Mouse (Mus musculus) liver, embryonic 16.5 days (tissue): ENCODE measurements around the gene Arid1b. TPM values are rescaled to one million over a fixed set of nuclear protein-coding genes. Genes with fewer than 3 reads are reported as not detected.

Experiments used
- ATAC-seq: fragments of 200-750 bp; cut with Nextera tagmentation; 2 replicates; pipeline ENCODE4 v1.8.0; 2017; ENCODE audit warnings: low read depth, mild to moderate bottlenecking, moderate number of reproducible peaks, moderate library complexity
- H3K27ac ChIP-seq: fragments of 300-500 bp; sonication (generic); 2 replicates; pipeline ENCODE4 v1.5.1; 2014; ENCODE audit warnings: mild to moderate bottlenecking, low read length
- H3K27me3 ChIP-seq: fragments of 300-500 bp; sonication (generic); 2 replicates; pipeline ENCODE4 v1.6.1; 2014; ENCODE audit warnings: low read depth, low read length, mixed read lengths; ENCODE audit not compliant: control insufficient read depth, insufficient read depth
- H3K36me3 ChIP-seq: fragments of 300-500 bp; sonication (generic); 2 replicates; pipeline ENCODE4 v1.6.1; 2014; ENCODE audit warnings: mild to moderate bottlenecking; ENCODE audit not compliant: control insufficient read depth, insufficient read depth
- H3K4me1 ChIP-seq: fragments of 300-500 bp; sonication (generic); 2 replicates; pipeline ENCODE4 v1.6.1; 2014; ENCODE audit warnings: low read depth, low read length, mixed read lengths; ENCODE audit not compliant: control insufficient read depth
- H3K4me2 ChIP-seq: fragments of 300-500 bp; sonication (generic); 2 replicates; pipeline ENCODE4 v1.6.1; 2014; ENCODE audit warnings: low read depth, low read length, mixed read lengths
- H3K4me3 ChIP-seq: fragments of 300-500 bp; sonication (generic); 2 replicates; pipeline ENCODE4 v1.5.1; 2014; ENCODE audit warnings: low read depth, mild to moderate bottlenecking, low read length
- H3K9ac ChIP-seq: fragments of 300-500 bp; sonication (generic); 2 replicates; pipeline ENCODE4 v1.6.1; 2014; ENCODE audit warnings: low read depth, low read length
- H3K9me3 ChIP-seq: fragments of 300-500 bp; sonication (generic); replicated peaks from 2 replicates; pipeline ENCODE4 v1.6.1; 2016; ENCODE audit warnings: low read length; ENCODE audit not compliant: control insufficient read depth
- WGBS: fragments of 180-500 bp; shearing (Covaris S2); extraction: QIAGEN DNeasy Blood & Tissue Kit; methylation state at CpG from one replicate; pipeline ENCODE4 v1.1.7; 2014; ENCODE audit not compliant: insufficient replicate concordance; 5-methylcytosine and 5-hydroxymethylcytosine counted together
- polyA plus RNA-seq: library from polyadenylated mRNA; unstranded; fragments of >200 nt; fragmentation: Nextera tagmentation; extraction: Ambion mirVana; gene quantifications from 2 replicates; pipeline ENCODE4 v1.2.1, GENCODE M21; 2015

Gene Arid1b
- polyA plus RNA-seq, 1 experiment from 2014 or later, result 3.2 TPM

DNA sequence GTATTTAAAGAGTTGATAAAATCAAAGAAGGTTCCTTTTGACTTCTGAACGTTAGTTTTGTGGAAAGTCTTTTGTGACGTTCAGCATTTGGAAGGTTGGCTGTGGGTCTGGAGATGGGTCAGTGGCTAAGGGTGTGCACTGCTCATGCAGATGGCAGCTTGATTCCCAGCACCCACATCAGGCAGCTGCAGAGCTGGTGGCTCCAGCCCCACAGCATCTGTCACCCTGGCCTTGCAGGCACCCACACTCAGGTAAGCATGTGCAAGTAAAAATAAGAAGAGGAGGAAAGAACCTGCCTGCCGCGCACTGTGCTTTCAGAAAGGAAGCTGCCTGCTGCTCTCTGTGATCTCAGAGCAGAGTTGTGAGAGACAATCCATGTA, 58.7 kb downstream of the Arid1b start:
- peaks cover 11% of the 10 kb centered on the region for H3K4me1 ChIP-seq
- no peak overlapping the region for H3K4me2 ChIP-seq
- no peak for ATAC-seq
- H3K36me3 ChIP-seq, result no peaks in the 10 kb centered on the region
- WGBS, result 67% methylated on average over 4 of the region's 4 CpGs
- no peak overlapping the region for H3K9ac ChIP-seq
- no peaks in the 10 kb centered on the region for H3K27me3 ChIP-seq
- no peak overlapping the region for H3K4me3 ChIP-seq
- no peaks in the 10 kb centered on the region for H3K9me3 ChIP-seq
- no peak overlapping the region for H3K27ac ChIP-seq

DNA sequence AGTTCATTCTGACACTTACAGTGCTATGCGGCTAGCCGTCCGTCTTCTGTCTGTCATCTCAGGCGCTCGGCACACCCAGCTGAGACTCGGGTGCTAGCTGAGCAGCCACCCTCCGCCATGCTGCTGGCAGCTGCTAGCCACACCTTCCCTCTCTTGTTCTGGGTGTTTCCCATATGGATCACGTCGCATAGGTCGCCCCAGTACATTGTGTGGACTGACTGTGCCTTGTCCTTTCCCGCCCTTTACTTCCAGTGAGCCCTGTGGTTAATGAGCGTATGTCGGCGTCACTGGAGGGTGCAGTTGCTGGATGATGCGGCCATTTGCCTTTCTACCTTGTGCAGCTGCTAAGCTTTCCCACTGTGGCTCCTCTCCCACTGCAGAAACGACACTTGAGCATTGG, 59.1 kb downstream of the Arid1b start:
- Histone ChIP-seq H3K36me3 (no peaks in the 10 kb centered on the region), H3K4me3 (no peak overlapping the region), H3K4me1 (peaks cover 14% of the 10 kb centered on the region), H3K27me3 (no peaks in the 10 kb centered on the region), H3K9me3 (no peaks in the 10 kb centered on the region), H3K4me2 (no peak overlapping the region), H3K9ac (no peak overlapping the region), H3K27ac (no peak overlapping the region)
- ATAC-seq, result no peak
- WGBS, result 81% methylated on average over 16 of the region's 16 CpGs

- WGBS, result 45% methylated on average over 6 of the region's 6 CpGs
- no peak overlapping the region for H3K9ac ChIP-seq
- no peaks in the 10 kb centered on the region for H3K27me3 ChIP-seq
- H3K4me2 ChIP-seq, result no peak overlapping the region
- no peak overlapping the region for H3K4me3 ChIP-seq
- no peaks in the 10 kb centered on the region for H3K36me3 ChIP-seq
- no peak overlapping the region for H3K27ac ChIP-seq
- H3K4me1 ChIP-seq, result peaks cover 22% of the 10 kb centered on the region
- ATAC-seq, result no peak
- no peaks in the 10 kb centered on the region for H3K9me3 ChIP-seq
Measured at GRCm38 (mm10) chr17:5055412-5055811, 61.3 kb downstream of the Arid1b start.

- no peak for ATAC-seq
- H3K27me3 ChIP-seq, result no peaks in the 10 kb centered on the region
- 75% methylated on average over 4 of the region's 4 CpGs for WGBS
- H3K4me2 ChIP-seq, result no peak overlapping the region
- no peak overlapping the region for H3K27ac ChIP-seq
- H3K36me3 ChIP-seq, result no peaks in the 10 kb centered on the region
- H3K9ac ChIP-seq, result no peak overlapping the region
- peaks cover 28% of the 10 kb centered on the region for H3K4me1 ChIP-seq
- no peaks in the 10 kb centered on the region for H3K9me3 ChIP-seq
- H3K4me3 ChIP-seq, result no peak overlapping the region
Measured at GRCm38 (mm10) chr17:5056654-5057053, 62.5 kb downstream of the Arid1b start.

GRCm38 (mm10) chr17:5057286-5057685, 63.2 kb downstream of the Arid1b start:
- Histone ChIP-seq H3K4me3 (no peak overlapping the region), H3K9ac (no peak overlapping the region; the same call in 1 of the 2 replicates), H3K36me3 (no peaks in the 10 kb centered on the region), H3K4me1 (peaks cover 28% of the 10 kb centered on the region), H3K9me3 (no peaks in the 10 kb centered on the region), H3K27me3 (no peaks in the 10 kb centered on the region), H3K27ac (no peak overlapping the region), H3K4me2 (no peak overlapping the region)
- no peak for ATAC-seq
- WGBS, result 12% methylated on average over 4 of the region's 4 CpGs

DNA sequence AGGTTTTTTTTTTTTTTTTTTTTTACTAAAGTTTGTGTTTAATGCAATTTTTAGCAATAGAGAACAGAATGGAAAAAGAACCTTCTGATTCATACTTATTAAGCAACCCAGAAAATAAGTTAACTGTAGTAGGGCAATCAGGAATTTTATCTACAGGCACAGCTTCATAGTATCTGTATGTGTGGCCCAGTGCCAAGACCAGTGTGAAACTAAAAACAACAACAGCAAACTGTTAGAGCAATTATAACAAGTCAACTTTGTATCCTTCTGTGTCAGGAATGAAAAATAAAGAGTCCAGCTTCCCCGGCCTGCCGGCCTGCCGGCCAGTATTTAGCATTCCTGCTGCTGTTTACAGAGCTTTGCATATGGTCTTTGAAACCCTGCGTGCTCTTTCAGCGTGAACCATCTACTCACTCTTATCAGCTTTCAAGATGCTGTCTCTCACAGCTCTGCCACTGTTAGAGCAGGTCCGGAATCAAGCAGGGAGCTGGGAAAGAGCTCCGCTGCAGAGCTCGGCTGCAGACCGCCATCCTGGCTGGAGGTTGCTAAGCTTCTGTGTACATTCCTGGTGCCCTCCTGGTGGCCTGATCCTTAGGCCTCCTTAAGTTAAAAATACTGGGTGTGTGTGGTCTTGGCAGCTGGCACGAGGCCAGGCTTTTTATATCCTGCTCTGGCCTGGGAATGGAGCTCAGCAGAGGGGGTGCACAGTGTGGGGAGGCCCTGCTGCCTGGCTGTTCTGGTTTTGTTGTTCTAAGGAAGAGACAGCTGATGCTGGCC, 64.0 kb downstream of the Arid1b start:
- Histone ChIP-seq H3K4me3 (no peak overlapping the region), H3K4me2 (no peak overlapping the region), H3K27ac (peak overlapping the region; percentile 57), H3K36me3 (no peaks in the 10 kb centered on the region), H3K9me3 (no peaks in the 10 kb centered on the region), H3K9ac (no peak overlapping the region; the same call in 1 of the 2 replicates), H3K27me3 (no peaks in the 10 kb centered on the region), H3K4me1 (peaks cover 28% of the 10 kb centered on the region)
- ATAC-seq, result peak; percentile 58
- 27% methylated on average over 10 of the region's 10 CpGs for WGBS

- H3K27me3 ChIP-seq, result no peaks in the 10 kb centered on the region
- H3K4me2 ChIP-seq, result no peak overlapping the region
- H3K36me3 ChIP-seq, result no peaks in the 10 kb centered on the region
- H3K9ac ChIP-seq, result no peak overlapping the region
- H3K27ac ChIP-seq, result no peak overlapping the region
- peaks cover 28% of the 10 kb centered on the region for H3K4me1 ChIP-seq
- ATAC-seq, result peak; percentile 59
- H3K4me3 ChIP-seq, result no peak overlapping the region
- no peaks in the 10 kb centered on the region for H3K9me3 ChIP-seq
- WGBS, result 38% methylated on average over 9 of the region's 9 CpGs
Measured at GRCm38 (mm10) chr17:5059092-5059601, 65.0 kb downstream of the Arid1b start.

DNA sequence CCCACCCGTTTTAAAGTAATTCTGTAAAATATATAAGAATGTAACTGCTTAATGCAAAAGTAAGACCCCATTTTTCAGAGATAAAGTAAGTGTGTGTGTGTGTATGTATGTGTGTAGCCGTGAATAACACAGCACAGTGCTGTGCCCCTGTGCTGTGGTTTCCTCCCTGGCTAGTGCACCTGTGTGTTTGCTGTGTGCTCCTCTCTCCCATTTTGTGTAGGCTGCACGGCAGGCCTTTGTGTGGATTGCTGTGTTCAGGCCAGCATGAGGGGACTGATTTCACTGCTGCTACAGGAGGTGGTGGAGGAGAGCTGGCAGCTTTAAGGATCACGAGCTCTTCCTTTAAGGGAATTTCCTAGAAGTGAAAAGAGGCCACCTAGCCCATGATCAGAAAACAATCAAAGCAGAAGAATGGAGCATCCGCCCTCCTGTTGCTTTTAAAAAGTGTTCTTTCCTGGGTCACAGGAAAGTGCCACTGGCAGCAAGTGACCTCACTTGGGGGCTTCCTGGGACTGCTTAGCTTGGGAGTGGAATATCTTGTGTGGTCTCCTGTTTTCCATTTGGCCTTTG, 66.5 kb downstream of the Arid1b start:
- Histone ChIP-seq H3K27ac (no peak overlapping the region), H3K27me3 (no peaks in the 10 kb centered on the region), H3K4me3 (no peak overlapping the region), H3K9me3 (no peaks in the 10 kb centered on the region), H3K4me2 (no peak overlapping the region), H3K36me3 (no peaks in the 10 kb centered on the region), H3K9ac (no peak overlapping the region), H3K4me1 (peaks cover 28% of the 10 kb centered on the region)
- ATAC-seq, result no peak
- WGBS, result 54% methylated on average over 5 of the region's 5 CpGs

DNA sequence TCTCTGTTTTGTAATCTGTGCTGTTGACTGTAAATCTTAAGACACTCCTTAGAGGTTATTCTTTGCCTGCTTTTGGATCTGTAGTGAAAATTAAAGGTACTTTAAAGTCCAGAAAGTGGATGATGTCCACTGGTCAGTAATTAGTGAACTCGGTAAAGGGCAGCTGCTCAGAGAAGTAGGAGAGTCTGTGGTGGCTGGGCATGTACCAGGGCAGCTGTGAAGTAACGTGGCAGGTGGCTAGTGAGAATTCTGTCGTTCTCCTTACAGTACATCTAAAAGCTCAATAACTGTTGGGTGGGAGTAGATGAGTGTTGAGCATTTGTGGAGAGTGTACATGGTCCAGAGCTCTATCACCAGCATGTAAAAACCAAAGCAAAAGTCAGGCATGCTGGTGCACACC, 67.1 kb downstream of the Arid1b start:
- 71% methylated on average over 3 of the region's 3 CpGs for WGBS

More for the DNA sequence above, 67.1 kb downstream of the Arid1b start:
- Histone ChIP-seq H3K9me3 (no peaks in the 10 kb centered on the region), H3K27ac (no peak overlapping the region), H3K36me3 (no peaks in the 10 kb centered on the region), H3K4me1 (peaks cover 28% of the 10 kb centered on the region), H3K9ac (no peak overlapping the region), H3K27me3 (no peaks in the 10 kb centered on the region), H3K4me3 (no peak overlapping the region), H3K4me2 (no peak overlapping the region)
- no peak for ATAC-seq
